Mouse (Mus musculus): Measurements from ENCODE around the gene Naa30.
"Not testable (repeated sequence)": the region's sequence is repeated elsewhere in the genome, so short reads cannot be mapped to it uniquely, and the experiment has no call there.

Gene Naa30

GRCm38 (mm10) chr14:49171867-49172581, at the start of gene Naa30:
Gene Naa30 (plus strand): TSS chr14:49172226.
- peak; percentile 95 to 98 for DNase-seq

GRCm38 (mm10) chr14:49127162-49127779, 44.8 kb upstream of the Naa30 start:
- DNase-seq = no peak

GRCm38 (mm10) chr14:49128544-49129263, 43.3 kb upstream of the Naa30 start:
- DNase-seq = no peak

GRCm38 (mm10) chr14:49132391-49132790, 39.6 kb upstream of the Naa30 start:
- DNase-seq = no peak

GRCm38 (mm10) chr14:49138171-49138570, 33.9 kb upstream of the Naa30 start:
- no peak for DNase-seq

- no peak for DNase-seq
These were observed 31.3 kb upstream of the Naa30 start for GRCm38 (mm10) chr14:49140756-49141155.

- peak; percentile 64 to 73 for DNase-seq
These were observed 18.2 kb upstream of the Naa30 start for GRCm38 (mm10) chr14:49153801-49154200.

GRCm38 (mm10) chr14:49155572-49155971, 16.5 kb upstream of the Naa30 start:
- DNase-seq = no peak

GRCm38 (mm10) chr14:49158143-49158925, 13.7 kb upstream of the Naa30 start:
- DNase-seq = no peak

- no peak for DNase-seq
These were observed 740 bp upstream of the Naa30 start for GRCm38 (mm10) chr14:49171286-49171685.

- peak; percentile 48 to 62 for DNase-seq
These were observed 559 bp downstream of the Naa30 start for GRCm38 (mm10) chr14:49172582-49172988.

GRCm38 (mm10) chr14:49173290-49174135, 1.5 kb downstream of the Naa30 start:
- DNase-seq = peak in 1 of 2 experiments; percentile 7

- DNase-seq = no peak
These were observed 7.7 kb downstream of the Naa30 start for GRCm38 (mm10) chr14:49179736-49180135.

- no peak for DNase-seq
These were observed 14.2 kb downstream of the Naa30 start for GRCm38 (mm10) chr14:49186270-49186669.

- DNase-seq = no peak
These were observed 25.1 kb downstream of the Naa30 start for GRCm38 (mm10) chr14:49197031-49197527.

- no peak for DNase-seq
These were observed 29.2 kb downstream of the Naa30 start for GRCm38 (mm10) chr14:49201073-49201778.

GRCm38 (mm10) chr14:49210215-49210614, 38.2 kb downstream of the Naa30 start:
- DNase-seq = not testable (repeated sequence)

- no peak for DNase-seq
These were observed 46.7 kb downstream of the Naa30 start for GRCm38 (mm10) chr14:49218677-49219076.

- not testable (repeated sequence) for DNase-seq
These were observed 47.5 kb downstream of the Naa30 start for GRCm38 (mm10) chr14:49219466-49220022.

GRCm38 (mm10) chr14:49221771-49222170, 49.7 kb downstream of the Naa30 start:
- no peak for DNase-seq

GRCm38 (mm10) chr14:49226471-49226870, 54.4 kb downstream of the Naa30 start:
- no peak for DNase-seq
